Mouse (Mus musculus) midbrain, postnatal 0 days (tissue): ENCODE data around the gene Smarca1. TPM values are rescaled to one million over a fixed set of nuclear protein-coding genes. Genes with fewer than 3 reads are reported as not detected.

Experiments
- ATAC-seq: fragments of 200-750 bp; cut with Nextera tagmentation; 2 replicates; pipeline ENCODE4 v1.8.0; 2017; ENCODE audit warnings: moderate number of reproducible peaks, mild to moderate bottlenecking, moderate TSS enrichment, moderate library complexity; ENCODE audit not compliant: low FRiP score
- DNase-seq: peaks from one replicate; pipeline ENCODE4 v3.0.0-alpha.2; 2015; ENCODE audit warnings: low spot score
- H3K27ac ChIP-seq: fragments of 300-500 bp; sonication (generic); 2 replicates; pipeline ENCODE4 v1.5.1; 2014; ENCODE audit warnings: low read depth, mild to moderate bottlenecking, low read length, mixed read lengths
- H3K27me3 ChIP-seq: fragments of 300-500 bp; sonication (generic); 2 replicates; pipeline ENCODE4 v1.6.1; 2014; ENCODE audit warnings: low read length, control low read depth, mixed read lengths; ENCODE audit not compliant: insufficient read depth
- H3K36me3 ChIP-seq: fragments of 300-500 bp; sonication (generic); 2 replicates; pipeline ENCODE4 v1.6.1; 2014; ENCODE audit warnings: low read length, control low read depth, mixed read lengths; ENCODE audit not compliant: insufficient read depth
- H3K4me1 ChIP-seq: fragments of 300-500 bp; sonication (generic); 2 replicates; pipeline ENCODE4 v1.6.1; 2014; ENCODE audit warnings: mild to moderate bottlenecking, control low read depth, antibody characterized with exemption, low read length, mixed read lengths; ENCODE audit not compliant: insufficient read depth
- H3K4me2 ChIP-seq: fragments of 300-500 bp; sonication (generic); 2 replicates; pipeline ENCODE4 v1.6.1; 2014; ENCODE audit warnings: low read depth, mild to moderate bottlenecking, low read length, mixed read lengths; ENCODE audit not compliant: poor library complexity, severe bottlenecking
- H3K4me3 ChIP-seq: fragments of 300-500 bp; sonication (generic); 2 replicates; pipeline ENCODE4 v1.5.1; 2014; ENCODE audit warnings: low read depth, mild to moderate bottlenecking, low read length, moderate library complexity
- H3K9ac ChIP-seq: fragments of 300-500 bp; sonication (generic); replicated peaks from 2 replicates; pipeline ENCODE4 v1.6.1; 2014; ENCODE audit warnings: mild to moderate bottlenecking, low read length, moderate library complexity, mixed read lengths; ENCODE audit not compliant: poor library complexity, severe bottlenecking
- H3K9me3 ChIP-seq: fragments of 300-500 bp; sonication (generic); 2 replicates; pipeline ENCODE4 v1.6.1; 2016; ENCODE audit warnings: low read length, control low read depth
- CTCF ChIP-seq: IDR thresholded peaks from 2 replicates; pipeline ENCODE4 v1.5.1; 2016; ENCODE audit warnings: antibody characterized with exemption, mild to moderate bottlenecking
- WGBS: fragments of 180-500 bp; shearing (Covaris S2); extraction: QIAGEN DNeasy Blood & Tissue Kit; methylation state at CpG from one replicate; pipeline ENCODE4 v1.1.7; 2014; 5-methylcytosine and 5-hydroxymethylcytosine counted together
- polyA plus RNA-seq: library from polyadenylated mRNA; unstranded; fragments of >200 nt; fragmentation: Nextera tagmentation; extraction: Ambion mirVana; gene quantifications from 2 replicates; pipeline ENCODE4 v1.2.1, GENCODE M21; 2015
- total RNA-seq: library from RNA; depleted of rRNA; stranded (reverse); fragments of >200 nt; gene quantifications from 2 replicates; pipeline ENCODE4 v1.2.3, GENCODE M21; 2014

The Smarca1 gene
- total and polyA plus RNA-seq, 2 experiments from 2014 or later: 31.3 to 42.0 TPM

DNA sequence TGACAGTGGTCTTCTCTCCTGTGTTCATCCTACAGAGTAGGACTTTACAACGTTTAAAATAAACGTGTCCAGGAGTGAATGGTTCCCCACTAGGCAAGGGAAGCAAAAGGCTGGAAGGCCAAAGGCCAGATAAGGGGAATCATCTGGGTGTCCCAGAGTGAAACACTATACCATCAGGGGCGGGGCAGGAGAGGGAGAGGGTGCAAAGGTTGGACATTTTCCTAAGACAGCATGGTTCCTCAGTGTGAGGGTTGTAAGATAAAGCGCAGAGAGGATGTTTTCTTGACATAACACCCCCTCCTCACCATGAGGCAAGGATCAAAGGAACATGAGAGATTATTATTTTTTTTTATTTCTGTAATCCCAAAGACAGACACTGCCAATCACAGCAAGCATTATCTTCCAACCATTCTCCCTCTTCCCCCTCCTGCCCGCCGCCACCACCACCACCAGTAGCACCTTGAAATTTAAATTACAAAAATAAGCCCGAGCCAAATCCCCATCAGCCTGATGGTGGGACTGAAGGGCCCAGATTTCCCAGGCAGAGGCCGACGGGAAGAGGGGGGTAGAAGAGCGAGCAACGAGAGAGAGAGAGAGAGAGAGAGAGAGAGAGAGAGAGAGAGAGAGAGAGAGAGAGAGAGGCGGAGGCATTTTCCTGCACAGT lies 1.4 kb downstream of the Smarca1 start:
- 9% methylated on average over 10 of the region's 12 CpGs for WGBS

DNA sequence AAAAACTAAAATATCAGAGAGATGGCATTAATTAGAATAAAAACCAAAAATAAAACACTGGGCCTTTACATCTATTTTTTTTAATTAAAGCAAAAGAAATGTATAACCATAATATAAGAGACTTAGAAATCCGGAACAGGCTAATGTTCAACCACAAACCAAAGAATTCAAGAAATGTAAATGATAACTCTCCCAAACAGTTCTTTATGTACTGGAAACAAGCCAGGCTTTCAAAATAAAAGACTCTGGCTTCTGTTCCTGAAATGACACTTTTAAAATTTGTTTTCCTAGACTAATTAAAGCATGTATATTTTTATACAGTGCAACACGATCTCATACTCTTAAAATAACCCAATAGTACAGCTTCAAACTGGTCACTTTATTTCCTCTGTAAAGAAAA lies 5.4 kb downstream of the Smarca1 start:
- Histone ChIP-seq H3K27me3 (no peaks in the 10 kb centered on the region), H3K4me1 (no peaks in the 10 kb centered on the region), H3K9me3 (no peaks in the 10 kb centered on the region), H3K9ac (no peak overlapping the region), H3K4me3 (no peak overlapping the region), H3K36me3 (no peaks in the 10 kb centered on the region), H3K4me2 (no peak overlapping the region), H3K27ac (no peak overlapping the region)
- TF ChIP-seq CTCF: no peak
- ATAC-seq (no peak), DNase-seq (no peak)
- WGBS: 69% methylated on average over 2 of the region's 2 CpGs

More for the DNA sequence above, 1.4 kb downstream of the Smarca1 start:
- peak overlapping the region; percentile 91 for H3K9ac ChIP-seq
- H3K9me3 ChIP-seq: no peaks in the 10 kb centered on the region
- DNase-seq (peak; percentile 43), ATAC-seq (peak; percentile 15; the same call in 1 of the 2 replicates)
- H3K27ac ChIP-seq: peak overlapping the region; percentile 89
- TF ChIP-seq CTCF: no peak
- H3K4me2 ChIP-seq: peak overlapping the region; percentile 48
- H3K4me3 ChIP-seq: peak overlapping the region; percentile 59
- H3K36me3 ChIP-seq: no peaks in the 10 kb centered on the region
- H3K27me3 ChIP-seq: no peaks in the 10 kb centered on the region
- no peaks in the 10 kb centered on the region for H3K4me1 ChIP-seq

DNA sequence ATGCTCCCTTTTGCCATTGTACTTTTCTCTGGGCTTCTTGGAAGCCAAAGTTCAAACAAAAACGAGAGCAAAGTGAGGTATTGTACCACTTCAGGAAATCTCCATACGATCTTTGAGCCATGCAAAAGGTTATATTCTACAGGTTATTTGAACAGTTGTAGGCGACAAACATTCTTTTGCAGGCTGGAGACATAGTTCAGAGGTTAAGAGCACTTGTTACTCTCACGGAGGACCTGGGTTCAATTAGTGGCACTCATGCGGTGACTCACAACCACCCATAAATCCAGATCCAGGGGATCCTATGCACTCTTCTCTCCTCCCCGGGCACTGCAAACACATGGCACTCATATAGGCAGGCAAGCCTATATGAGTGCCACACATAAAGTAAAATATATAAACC lies 10.0 kb downstream of the Smarca1 start:
- Histone ChIP-seq H3K4me3 (no peak overlapping the region), H3K27ac (no peak overlapping the region), H3K27me3 (no peaks in the 10 kb centered on the region), H3K36me3 (no peaks in the 10 kb centered on the region), H3K9me3 (no peaks in the 10 kb centered on the region), H3K9ac (no peak overlapping the region), H3K4me2 (no peak overlapping the region), H3K4me1 (no peaks in the 10 kb centered on the region)
- TF ChIP-seq CTCF: no peak
- ATAC-seq (no peak), DNase-seq (no peak)
- WGBS: 85% methylated on average over 6 of the region's 6 CpGs

DNA sequence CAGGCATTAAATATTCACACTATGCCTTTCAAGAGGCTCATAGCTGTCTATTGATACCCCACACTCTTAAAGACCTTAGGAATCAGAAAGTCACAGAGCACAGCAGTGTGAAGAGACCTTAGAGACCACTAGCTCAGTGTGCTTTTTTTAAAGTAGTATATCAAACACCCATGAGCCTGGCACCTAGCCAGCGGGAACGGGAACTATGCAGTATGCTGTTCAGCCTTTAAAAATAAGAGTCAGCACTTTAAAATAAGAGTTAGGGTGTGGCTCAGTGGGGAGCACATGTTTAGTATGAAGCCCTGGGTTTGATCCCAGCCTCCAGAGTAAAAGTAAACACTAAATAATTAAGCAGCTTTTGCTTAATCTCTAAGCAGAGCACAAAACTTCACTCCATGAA lies 12.7 kb downstream of the Smarca1 start:
- no peak overlapping the region for H3K4me2 ChIP-seq
- no peak overlapping the region for H3K4me3 ChIP-seq
- no peaks in the 10 kb centered on the region for H3K36me3 ChIP-seq
- 58% methylated on average over 2 of the region's 2 CpGs for WGBS
- H3K9ac ChIP-seq: no peak overlapping the region
- H3K27ac ChIP-seq: no peak overlapping the region
- TF ChIP-seq CTCF: no peak
- H3K27me3 ChIP-seq: no peaks in the 10 kb centered on the region
- ATAC-seq (no peak), DNase-seq (peak; percentile 4)
- no peaks in the 10 kb centered on the region for H3K9me3 ChIP-seq
- no peaks in the 10 kb centered on the region for H3K4me1 ChIP-seq

DNA sequence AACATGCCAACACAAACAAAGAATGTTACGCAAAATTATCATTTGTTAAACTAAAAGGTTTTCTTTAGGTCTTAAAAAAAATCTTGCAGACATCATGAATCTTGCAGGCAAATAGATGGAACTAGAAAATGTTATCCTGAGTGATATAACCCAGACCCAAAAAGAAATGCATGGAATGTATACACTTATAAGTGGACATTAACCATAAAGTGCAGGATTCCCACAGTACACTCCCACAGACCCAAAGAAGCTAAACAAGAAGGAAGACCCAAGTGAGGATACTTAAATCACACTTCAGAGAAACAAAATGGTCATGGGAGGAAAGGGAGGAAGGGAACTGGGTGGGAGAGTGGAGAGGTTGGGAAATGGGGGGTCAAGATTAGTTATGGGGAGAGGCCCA lies 34.2 kb downstream of the Smarca1 start:
- H3K27ac ChIP-seq: no peak overlapping the region
- H3K27me3 ChIP-seq: no peaks in the 10 kb centered on the region
- ATAC-seq (no peak), DNase-seq (no peak)
- H3K4me2 ChIP-seq: no peak overlapping the region
- H3K4me3 ChIP-seq: no peak overlapping the region
- no peak overlapping the region for H3K9ac ChIP-seq
- H3K4me1 ChIP-seq: no peaks in the 10 kb centered on the region
- H3K36me3 ChIP-seq: no peaks in the 10 kb centered on the region; the same call in 1 of the 2 replicates
- H3K9me3 ChIP-seq: no peaks in the 10 kb centered on the region
- 94% methylated on average over 1 of the region's 1 CpGs for WGBS
- no peak for TF ChIP-seq CTCF

DNA sequence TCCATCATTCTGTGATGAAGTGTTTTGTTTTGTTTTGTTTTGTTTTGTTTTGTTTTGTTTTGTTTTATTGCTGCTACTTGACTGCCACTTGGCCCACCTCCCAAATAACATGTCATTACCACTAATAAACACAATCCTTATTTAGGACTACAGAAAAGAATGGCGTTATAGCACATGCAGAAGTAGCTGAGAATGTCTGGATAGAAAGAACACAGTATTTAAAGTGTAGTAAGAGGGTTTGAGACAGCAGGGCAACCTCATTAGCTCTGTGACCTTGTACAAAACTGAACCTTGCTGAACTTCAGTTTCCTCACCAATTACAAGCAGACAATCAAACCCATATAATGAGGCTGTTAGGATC lies 57.0 kb downstream of the Smarca1 start:
- 78% methylated on average over 1 of the region's 1 CpGs for WGBS
- H3K27ac ChIP-seq: no peak overlapping the region
- no peaks in the 10 kb centered on the region for H3K27me3 ChIP-seq
- no peak for ATAC-seq
- no peaks in the 10 kb centered on the region for H3K4me1 ChIP-seq
- H3K4me2 ChIP-seq: no peak overlapping the region
- no peaks in the 10 kb centered on the region for H3K36me3 ChIP-seq
- DNase-seq: no peak
- H3K4me3 ChIP-seq: no peak overlapping the region
- no peaks in the 10 kb centered on the region for H3K9me3 ChIP-seq
- no peak for TF ChIP-seq CTCF
- H3K9ac ChIP-seq: no peak overlapping the region
